Mouse (Mus musculus): Measurements from ENCODE around the gene Kcna1.

Gene Kcna1

DNA sequence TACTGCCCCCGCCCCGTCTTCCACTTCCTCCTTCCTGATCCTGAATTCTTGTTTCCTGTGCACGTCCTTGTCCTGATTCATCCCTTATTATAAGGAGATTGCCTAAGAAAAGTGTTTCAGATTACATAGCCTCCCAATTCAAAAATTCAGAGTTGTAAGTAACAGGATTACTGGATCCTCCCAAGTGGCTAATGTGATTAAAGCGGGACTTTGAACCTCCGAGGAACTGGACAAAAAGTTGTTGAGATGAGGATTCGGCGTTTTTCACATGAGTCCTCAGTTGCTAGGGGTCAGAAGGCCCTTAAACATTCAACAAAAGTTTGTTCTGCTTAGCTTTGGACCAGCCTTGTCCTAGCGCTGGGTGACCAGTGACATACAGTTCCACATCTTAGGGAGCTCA is at the start of gene Kcna1:
TSS of gene Kcna1 (minus strand) at position 4 of the 400 bp plus-strand sequence.
- DNase-seq (ENCODE audit: extremely low read depth, insufficient read length, low spot score), result no peak

GRCm38 (mm10) chr6:126687120-126687519 is 40.9 kb upstream of the Kcna1 start:
- DNase-seq (ENCODE audit: extremely low read depth, insufficient read length, low spot score), result no peak

DNA sequence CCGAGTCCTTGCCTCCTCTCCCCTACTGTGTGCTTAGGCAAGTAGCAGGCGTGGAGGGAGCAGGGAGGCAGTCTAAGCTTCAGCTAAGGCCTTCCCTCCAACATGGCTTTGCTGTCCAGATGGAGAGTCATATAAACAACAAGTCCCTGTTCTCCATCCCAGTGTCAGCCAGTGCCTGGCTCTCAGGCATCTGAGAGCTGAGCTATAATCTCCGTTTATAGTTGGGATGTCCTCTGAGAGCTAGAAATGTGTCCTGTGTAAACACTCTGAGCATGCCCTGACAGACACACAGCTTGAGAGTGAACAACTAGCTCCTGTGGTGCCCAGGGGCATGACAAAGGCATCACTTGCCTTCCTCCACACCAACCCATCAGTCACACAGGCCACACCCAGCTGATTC is 39.0 kb upstream of the Kcna1 start:
- DNase-seq (ENCODE audit: extremely low read depth, insufficient read length, low spot score), result no peak

GRCm38 (mm10) chr6:126678961-126679360 is 32.8 kb upstream of the Kcna1 start:
- no peak for DNase-seq (ENCODE audit: extremely low read depth, insufficient read length, low spot score)

GRCm38 (mm10) chr6:126667001-126667400 is 20.8 kb upstream of the Kcna1 start:
- DNase-seq (ENCODE audit: extremely low read depth, insufficient read length, low spot score), result no peak

GRCm38 (mm10) chr6:126666091-126666490 is 19.9 kb upstream of the Kcna1 start:
- DNase-seq (ENCODE audit: extremely low read depth, insufficient read length, low spot score), result no peak

DNA sequence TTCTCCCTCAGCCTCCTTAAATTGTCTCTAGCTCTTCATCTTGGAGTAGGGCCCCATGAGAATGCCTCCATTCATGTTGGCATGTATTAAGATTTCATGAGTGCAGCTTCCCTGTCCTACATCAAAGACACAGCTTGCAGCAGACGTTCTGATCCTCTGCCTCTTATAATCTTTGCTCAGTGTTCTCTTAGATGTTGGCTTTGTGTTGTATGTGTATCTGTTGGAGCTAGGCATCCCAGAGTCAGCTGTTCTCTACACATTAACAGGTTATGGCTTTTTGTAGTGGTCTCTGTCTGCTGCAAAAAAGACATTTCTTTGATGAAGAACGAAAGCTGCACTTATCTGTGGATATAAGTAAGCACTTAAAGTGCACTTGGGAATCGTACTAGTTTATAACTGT is 18.4 kb upstream of the Kcna1 start:
- DNase-seq (ENCODE audit: extremely low read depth, insufficient read length, low spot score), result no peak

DNA sequence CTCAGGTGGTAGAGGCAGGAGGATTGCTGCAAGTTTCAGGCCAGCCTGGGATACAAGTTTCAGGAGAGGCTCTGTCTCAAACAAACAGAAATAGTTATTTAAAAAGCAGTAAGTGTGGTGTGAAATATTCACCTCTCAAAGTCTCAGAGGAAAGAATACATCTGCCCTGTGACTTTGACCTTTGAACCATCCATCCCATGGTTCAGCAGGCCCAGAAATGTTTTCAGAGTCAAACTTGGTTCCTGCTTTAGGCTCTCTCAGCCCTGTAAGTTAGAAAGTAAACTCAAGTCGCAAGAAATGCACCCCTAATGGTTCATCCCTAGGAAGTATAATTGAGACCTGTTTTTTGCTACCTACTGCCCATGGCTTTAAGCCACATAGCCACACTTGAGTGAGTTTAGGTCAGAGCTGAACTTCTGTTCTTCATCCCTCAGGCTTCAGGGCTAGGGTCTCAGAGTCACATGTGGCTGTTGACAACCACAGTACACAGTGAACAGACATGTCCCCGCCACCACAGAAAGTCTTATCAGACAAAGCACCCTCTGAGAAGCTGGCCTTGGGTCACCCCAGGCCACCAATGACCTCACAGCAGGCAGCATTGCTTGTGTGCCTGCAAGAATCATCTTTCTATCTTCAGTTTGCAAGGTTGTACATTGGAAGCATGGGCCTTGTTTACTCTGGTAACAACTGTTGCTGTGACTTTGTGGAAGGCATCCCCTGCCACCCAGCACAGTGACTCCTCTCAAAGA is 11.6 kb upstream of the Kcna1 start:
- DNase-seq (ENCODE audit: extremely low read depth, insufficient read length, low spot score), result no peak

- DNase-seq (ENCODE audit: extremely low read depth, insufficient read length, low spot score), result no peak
Measured at GRCm38 (mm10) chr6:126653561-126653960, 7.4 kb upstream of the Kcna1 start.

DNA sequence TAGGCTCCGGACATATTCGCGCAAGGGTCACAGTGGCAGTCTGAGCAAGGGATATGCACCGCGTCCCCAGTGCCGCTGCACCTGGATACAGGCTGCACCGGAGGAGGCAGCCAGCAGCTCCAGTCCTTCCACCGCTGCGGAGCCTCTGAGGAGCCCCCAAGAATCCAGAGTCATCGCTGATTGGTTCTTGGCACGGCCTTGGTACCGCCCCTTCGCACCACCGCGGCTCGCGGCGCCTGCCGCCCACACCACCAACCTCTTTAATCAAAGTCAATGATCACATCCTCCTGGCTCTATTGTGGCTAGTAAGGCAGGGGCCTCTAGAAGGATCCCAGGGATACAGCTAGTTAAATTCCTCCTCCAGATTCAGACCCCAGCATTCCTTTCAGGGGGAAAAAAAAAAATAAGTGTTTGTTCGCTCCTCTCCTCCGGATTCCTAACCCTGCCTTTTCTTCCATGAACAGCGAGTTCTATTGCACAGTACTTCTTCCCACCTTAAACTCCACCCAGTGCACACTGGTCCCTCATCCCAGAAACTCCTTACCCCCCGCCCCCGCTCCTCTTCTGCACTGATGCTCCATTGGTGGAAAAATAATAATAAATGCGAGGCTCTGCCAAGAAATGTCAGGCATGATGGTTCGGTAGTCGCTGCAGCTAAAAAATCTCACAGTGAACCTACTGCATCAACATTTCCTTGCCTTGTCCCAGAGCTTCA is 383 bp downstream of the Kcna1 start:
- DNase-seq (ENCODE audit: extremely low read depth, insufficient read length, low spot score), result no peak

DNA sequence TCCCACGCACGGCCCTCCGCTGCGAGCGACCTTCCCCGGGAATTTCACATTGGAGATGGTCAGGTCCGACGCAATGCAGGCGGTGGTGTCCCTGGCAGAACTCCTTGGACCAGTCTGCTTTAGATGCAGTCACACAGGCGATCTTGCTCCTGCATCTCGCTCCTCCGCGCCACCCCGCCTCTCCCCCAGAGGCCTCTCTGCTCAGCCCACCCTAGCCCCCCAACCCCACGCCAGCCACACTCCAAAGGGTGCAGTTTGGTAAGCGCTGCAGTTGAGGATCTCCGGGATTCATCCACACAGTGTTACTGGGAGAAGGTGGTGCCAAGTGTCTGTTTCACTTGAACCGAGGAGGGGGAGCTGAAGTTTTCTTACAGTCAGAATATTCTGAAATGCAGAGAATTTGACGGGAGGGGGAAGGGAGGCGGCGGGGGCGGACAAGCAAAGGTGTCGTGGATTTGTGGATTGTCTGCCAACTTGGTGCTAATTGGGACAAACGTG is 1.1 kb downstream of the Kcna1 start:
- no peak for DNase-seq (ENCODE audit: extremely low read depth, insufficient read length, low spot score)

GRCm38 (mm10) chr6:126644181-126645043 is 1.8 kb downstream of the Kcna1 start:
- DNase-seq (ENCODE audit: extremely low read depth, insufficient read length, low spot score), result no peak

DNA sequence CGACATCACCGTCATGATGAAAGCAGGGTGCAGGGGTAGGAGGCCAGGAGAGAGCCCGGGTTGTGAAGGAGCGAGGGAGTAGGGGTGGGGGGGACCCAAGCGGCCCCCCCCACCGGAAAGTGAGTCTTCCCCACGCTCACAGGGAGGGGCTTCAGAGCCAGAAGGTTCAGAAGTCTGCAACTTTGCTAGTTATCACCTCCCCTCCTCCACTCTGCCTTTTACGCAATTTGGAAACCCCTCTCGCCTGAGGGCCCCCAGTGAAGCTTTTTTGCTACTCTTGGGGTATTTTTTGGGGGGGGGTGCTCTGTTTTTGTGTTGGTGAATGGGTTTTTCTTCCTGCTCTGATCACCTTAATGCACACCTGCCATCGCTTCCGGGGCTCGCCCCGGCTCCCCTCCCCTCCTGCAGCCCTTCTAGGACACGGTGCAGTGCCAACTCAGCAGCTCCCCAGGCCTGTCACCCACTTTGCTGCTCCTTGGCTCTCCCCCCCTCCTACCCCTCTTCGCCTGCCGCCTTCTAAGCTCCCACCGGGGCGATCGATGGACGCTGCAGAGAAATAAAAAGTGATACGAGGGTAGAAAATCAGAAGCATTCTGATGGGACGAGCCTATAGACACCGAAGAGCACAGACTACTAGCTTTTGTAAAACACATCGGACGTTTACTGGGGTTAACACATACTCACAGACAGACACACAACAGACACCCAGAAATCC is 2.7 kb downstream of the Kcna1 start:
- DNase-seq (ENCODE audit: extremely low read depth, insufficient read length, low spot score), result no peak

DNA sequence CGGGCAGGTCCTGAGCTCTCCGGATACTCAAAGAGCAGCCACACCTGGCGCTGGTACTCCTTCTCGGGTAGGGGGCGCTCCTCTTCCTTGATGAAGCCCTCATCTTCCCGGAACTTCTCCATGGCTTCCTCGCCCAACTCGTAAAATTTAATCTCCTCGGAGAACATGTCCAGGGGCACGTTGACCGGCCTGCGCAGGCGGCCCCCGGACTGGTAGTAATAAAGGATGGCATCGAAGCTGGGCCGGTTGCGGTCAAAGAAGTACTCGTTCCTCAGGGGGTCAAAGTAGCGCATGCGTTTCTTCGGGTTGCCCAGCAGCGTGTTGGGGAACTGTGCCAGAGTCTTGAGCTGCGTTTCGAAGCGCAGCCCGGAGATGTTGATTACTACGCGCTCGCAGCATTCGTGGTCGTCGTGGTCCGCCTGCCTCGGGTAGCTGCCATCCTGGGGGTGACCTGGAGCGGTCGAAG is 3.3 kb downstream of the Kcna1 start:
- DNase-seq (ENCODE audit: extremely low read depth, insufficient read length, low spot score), result no peak

DNA sequence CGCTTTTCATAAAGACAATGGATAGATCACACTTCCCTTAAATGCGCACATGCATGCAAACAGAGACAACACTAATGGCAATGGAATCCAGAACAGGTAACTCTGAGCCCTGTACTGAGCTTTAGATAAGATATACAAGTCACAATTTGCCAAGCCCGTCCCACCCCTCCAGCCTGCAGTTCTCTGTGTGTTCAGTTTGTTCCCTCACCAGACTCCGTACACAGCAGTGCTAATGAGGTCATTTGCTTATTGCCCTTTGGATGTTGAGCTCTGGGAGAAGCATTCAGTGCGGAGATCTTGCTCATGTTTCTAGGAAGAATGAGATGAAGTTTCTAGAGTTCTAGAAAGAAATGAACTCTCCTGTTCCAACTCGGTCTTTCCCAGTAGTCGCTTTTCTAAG is 17.7 kb downstream of the Kcna1 start:
- no peak for DNase-seq (ENCODE audit: extremely low read depth, insufficient read length, low spot score)

GRCm38 (mm10) chr6:126618455-126618854 is 27.7 kb downstream of the Kcna1 start:
- DNase-seq (ENCODE audit: extremely low read depth, insufficient read length, low spot score), result no peak

DNA sequence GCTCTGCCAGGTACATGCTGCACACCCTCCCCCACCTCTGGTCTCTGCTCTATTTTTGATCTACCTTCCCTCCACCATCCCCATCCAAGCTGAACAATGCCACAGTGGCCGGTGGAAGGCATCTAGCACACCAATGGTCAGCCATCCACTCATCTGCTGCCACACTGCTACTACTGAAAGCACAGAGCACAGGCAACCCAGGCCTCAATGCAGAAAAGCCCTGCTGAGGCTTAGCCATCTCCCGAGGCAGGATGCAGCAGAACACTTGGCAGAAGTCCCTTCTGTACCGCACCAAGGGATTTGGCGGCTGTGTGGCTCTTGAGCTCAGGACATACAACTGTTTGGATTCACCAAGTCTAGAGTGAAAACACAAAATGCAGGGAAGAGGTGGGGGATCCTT is 35.4 kb downstream of the Kcna1 start:
- DNase-seq (ENCODE audit: extremely low read depth, insufficient read length, low spot score), result no peak

GRCm38 (mm10) chr6:126609193-126609947 is 36.8 kb downstream of the Kcna1 start:
- DNase-seq (ENCODE audit: extremely low read depth, insufficient read length, low spot score), result no peak

DNA sequence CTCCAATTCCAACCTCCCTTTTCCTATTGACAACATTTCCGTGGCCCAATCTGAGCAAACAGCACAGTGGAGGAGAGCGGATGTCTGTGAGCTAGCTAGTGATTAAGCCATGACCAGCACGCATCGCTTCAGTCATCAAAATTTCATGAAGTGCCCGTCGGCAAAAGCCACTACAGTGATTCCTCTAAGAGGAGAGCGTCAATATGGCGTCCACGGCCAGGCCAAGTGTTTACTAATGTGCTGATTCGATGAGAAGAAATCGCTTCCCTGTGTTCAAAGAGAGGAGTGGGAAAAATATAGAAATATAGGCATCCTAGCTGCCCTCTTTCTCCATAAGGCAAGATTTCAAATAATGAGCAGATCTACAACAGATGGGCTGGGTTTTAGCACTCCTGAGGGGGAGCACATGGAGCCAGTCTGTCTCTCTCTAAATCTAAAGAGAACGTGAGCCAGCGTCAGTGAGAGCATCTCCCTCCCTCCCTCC is 44.3 kb downstream of the Kcna1 start:
- no peak for DNase-seq (ENCODE audit: extremely low read depth, insufficient read length, low spot score)

All from 3134 (cell line).